Mouse (Mus musculus) megakaryocyte, embryonic 14.5 days (primary cell): ENCODE results near the gene Ccdc177. TPM values are rescaled to one million over a fixed set of nuclear protein-coding genes. Genes with fewer than 3 reads are reported as not detected.
"Not testable (repeated sequence)": the region's sequence is repeated elsewhere in the genome, so short reads cannot be mapped to it uniquely, and the experiment has no call there.

Experiments used
- H3K27me3 ChIP-seq: replicated peaks from 2 replicates; pipeline ENCODE3; 2012; ENCODE audit warnings: inconsistent platforms
- H3K36me3 ChIP-seq: replicated peaks from 2 replicates; pipeline ENCODE3; 2012; ENCODE audit warnings: low read length, inconsistent platforms, mixed read lengths
- H3K4me1 ChIP-seq: 2 replicates; pipeline ENCODE4 v1.6.1; 2012; ENCODE audit warnings: inconsistent platforms
- H3K4me3 ChIP-seq: replicated peaks from 2 replicates; pipeline ENCODE3; 2012; ENCODE audit warnings: moderate library complexity, mild to moderate bottlenecking, inconsistent platforms
- H3K9me3 ChIP-seq: 2 replicates; pipeline ENCODE4 v1.6.1; 2012; ENCODE audit warnings: inconsistent platforms
- FLI1 ChIP-seq: IDR thresholded peaks from 2 replicates; pipeline ENCODE4 v1.6.1; 2012; ENCODE audit warnings: low read length, inconsistent platforms, mixed read lengths
- GATA1 ChIP-seq: IDR thresholded peaks from 3 replicates; pipeline ENCODE4 v1.6.1; 2012; ENCODE audit warnings: mixed read lengths, low read length, inconsistent platforms, borderline replicate concordance
- polyA plus RNA-seq: library from polyadenylated mRNA; stranded (reverse); fragments of >175 nt; gene quantifications from 2 replicates; pipeline ENCODE4 v1.2.3, GENCODE M21; 2012; ENCODE audit warnings: low replicate concordance; ENCODE audit not compliant: insufficient read depth

Gene Ccdc177
- polyA plus RNA-seq, 1 experiment = not detected

DNA sequence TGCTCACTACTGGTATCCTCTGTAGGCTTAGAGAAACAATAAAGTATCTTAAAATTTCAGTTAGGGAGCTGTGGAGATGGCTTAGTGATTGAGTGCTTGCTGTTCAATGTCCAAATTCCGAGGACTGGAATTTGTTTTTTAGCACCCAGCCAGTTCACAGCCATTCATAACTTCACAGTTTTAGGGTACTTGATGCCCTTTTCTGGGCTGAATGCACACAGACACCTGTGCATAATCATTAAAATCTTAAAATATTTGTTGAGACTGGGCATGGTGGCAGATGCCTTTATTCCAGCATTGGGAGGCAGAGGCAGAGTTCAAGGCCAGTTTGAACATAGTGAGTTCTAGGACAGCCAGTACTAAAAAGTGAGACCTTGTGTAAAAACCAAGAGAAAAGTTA lies 33.0 kb upstream of the Ccdc177 start:
- no peak overlapping the region for H3K4me3 ChIP-seq
- H3K4me1 ChIP-seq = peaks cover 60% of the 10 kb centered on the region
- TF ChIP-seq FLI1 (no peak), GATA1 (no peak)
- H3K27me3 ChIP-seq = no peaks in the 10 kb centered on the region
- H3K9me3 ChIP-seq = no peaks in the 10 kb centered on the region
- peaks cover 31% of the 10 kb centered on the region for H3K36me3 ChIP-seq

DNA sequence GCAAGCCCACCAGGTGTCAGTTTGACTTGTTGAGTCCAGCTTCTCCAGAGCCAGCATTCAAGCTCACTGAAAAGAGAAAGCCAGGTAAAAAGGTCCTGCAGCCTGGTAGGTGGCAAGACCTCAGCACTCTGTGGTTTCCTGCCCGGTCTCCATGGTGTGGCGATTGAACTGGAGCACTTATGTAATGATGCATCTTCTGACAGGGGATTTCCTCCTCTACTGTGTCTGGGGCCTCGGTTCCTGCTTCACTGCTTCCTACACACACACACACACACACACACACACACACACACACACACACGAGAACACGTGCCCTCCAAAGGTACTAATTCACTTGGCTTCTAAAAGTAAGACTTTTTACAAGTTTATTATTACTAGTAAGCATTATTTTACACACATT lies 32.4 kb upstream of the Ccdc177 start:
- TF ChIP-seq GATA1 (no peak), FLI1 (no peak)
- Histone ChIP-seq H3K9me3 (no peaks in the 10 kb centered on the region), H3K27me3 (no peaks in the 10 kb centered on the region), H3K4me3 (peak overlapping the region; percentile 88), H3K4me1 (peaks cover 55% of the 10 kb centered on the region), H3K36me3 (peaks cover 29% of the 10 kb centered on the region)

DNA sequence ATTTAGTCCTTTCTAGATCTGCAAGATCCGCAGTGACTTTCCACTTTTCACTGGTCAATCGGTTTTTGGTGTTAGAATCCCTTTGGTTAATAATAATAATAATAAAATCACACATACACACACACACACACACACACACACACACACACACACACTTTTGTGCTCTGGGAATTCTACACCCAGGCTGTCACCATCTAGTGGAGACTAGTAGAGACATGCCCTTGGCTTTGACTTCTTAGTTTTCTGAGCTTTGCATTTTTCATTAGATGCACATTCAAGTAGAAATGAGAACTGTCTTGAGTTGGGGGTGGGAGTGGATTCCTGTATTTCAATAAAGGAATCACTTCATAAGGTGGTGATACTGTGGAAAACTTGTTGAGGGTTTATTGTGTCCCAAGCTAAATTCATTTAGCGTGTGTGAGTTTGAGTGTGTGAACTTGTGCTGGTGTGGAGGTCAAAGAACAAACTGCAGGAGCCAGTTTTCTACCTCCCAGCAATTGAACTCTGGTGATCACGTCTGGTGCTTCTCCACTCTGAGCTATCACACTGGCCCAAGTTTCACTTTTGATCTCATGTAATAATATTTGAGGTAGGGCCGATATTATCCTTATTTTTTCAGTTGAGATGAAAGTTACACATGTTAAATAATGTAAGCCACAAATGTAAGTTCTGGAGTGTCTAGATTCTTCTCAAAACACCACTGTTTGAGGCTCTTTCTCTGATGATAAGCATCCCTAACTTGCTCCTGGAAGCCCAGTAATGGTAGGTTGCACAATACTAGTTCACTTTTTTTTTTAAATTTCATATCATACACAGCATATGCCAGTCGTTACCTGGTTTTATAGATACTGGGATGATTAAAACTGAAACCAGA lies 31.3 kb upstream of the Ccdc177 start:
- Histone ChIP-seq H3K4me1 (peaks cover 56% of the 10 kb centered on the region), H3K36me3 (peaks cover 22% of the 10 kb centered on the region), H3K27me3 (no peaks in the 10 kb centered on the region), H3K4me3 (peak overlapping the region; percentile 98), H3K9me3 (no peaks in the 10 kb centered on the region)
- TF ChIP-seq FLI1 (no peak), GATA1 (no peak)

DNA sequence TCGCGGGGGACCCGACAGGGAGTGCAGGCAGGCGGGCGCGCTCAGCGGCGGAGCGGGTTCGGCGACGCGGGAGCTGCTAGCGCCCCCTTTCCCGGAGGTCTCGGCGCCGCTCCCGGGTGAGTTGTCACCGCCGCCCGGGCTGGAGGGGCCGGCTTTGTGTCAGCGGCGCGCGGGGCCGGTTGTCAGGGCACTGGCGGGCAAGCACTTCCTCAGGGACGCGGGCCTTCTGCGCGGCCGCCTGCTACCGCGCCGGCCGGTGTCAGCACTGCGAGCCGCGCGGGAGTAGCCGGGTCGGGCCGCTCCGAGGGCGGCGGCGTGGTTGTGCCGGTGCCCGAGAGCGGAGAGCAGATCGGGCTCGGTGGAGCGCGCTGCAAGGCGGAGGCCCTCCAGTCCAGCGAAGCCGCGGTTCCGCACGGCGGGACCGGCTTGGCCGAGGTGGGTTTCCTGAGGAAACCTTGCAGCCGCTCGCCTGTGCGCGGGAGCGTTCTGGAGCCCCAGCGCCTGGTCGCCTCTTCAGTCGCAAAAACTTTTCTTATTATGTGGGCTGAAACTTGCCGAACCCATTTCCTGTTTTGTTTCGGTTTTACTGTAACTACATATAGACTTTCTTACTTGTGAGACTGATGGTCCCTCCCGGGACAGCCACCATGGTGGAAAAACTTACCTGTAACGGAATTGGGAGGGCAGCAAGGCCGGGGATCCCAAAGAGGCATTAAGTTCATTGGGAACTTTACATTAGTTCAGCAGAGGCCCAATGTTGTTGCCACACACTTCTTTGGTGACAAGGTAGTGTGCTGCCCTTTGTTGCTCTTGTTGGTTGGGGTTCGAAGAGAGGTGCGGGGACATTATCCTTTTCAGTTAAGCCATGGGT lies 30.4 kb upstream of the Ccdc177 start:
- Histone ChIP-seq H3K9me3 (no peaks in the 10 kb centered on the region), H3K4me1 (peaks cover 57% of the 10 kb centered on the region), H3K27me3 (no peaks in the 10 kb centered on the region), H3K36me3 (peaks cover 19% of the 10 kb centered on the region), H3K4me3 (peak overlapping the region; percentile 98)
- TF ChIP-seq GATA1 (no peak), FLI1 (no peak)

DNA sequence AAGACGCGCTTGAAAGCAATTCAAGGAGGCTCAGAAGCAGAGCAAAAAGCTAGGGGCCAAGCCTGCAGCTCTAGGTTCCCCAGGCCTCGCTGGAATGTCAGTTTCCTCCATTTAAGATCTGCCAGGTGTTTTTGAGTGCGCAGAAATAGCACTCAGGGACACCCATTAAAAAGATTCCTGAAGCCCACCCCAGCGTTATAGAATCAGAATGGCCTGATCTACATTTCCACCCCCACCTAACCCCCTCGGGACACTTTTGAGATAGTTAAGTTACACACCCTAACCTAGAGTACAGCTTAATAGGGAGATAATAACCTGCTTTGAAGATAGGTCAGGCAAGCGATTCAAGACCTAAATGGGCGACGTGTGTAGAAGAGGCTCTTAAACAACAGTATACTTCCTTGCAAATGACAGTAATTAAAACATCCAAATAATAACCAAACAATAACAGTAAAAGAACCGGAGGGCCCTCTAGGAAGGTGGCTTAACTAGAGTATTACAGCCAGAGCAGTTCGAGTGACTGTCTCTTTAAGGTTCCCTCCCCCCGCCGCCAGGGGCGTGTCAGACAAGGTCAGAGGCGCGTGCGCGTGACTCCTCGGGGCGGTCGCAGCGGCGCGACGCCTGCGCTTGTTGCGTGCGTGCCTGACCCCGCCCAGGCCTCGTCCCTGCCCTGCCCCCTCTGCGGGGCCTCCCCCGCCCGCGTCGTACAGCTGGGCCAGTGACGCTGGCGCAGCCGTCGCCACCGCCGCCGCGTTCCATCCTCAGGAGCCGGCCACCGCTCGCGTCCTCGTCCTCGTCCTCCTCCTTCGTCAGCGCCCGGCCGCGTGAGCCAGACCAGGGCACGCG lies 29.6 kb upstream of the Ccdc177 start, which contains the start of gene Susd6:
TSS of gene Susd6 (plus strand) at position 662 of the 846 bp plus-strand sequence.
- Histone ChIP-seq H3K4me1 (peaks cover 57% of the 10 kb centered on the region), H3K27me3 (no peaks in the 10 kb centered on the region), H3K9me3 (no peaks in the 10 kb centered on the region), H3K36me3 (peaks cover 16% of the 10 kb centered on the region), H3K4me3 (peak within 1 kb of the TSS; percentile 98)
- no peak for TF ChIP-seq GATA1
- no peak for TF ChIP-seq FLI1

DNA sequence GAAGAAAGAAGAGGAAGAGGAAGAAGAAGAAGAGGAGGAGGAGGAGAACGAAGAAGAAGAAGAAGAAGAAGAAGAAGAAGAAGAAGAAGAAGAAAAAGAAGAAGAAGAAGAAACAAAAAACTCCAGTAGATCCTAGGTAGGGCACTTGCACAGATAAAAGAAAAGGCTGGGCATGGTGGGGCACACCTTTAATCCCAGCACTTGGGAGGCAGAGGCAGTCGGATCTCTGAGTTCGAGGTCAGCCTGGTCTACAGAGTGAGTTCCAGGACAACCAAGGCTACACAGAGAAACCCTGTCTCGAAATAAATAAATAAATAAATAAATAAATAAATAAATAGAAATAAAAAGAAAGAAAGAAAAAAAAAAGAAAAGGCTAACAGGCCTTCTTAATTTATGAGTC lies 28.8 kb upstream of the Ccdc177 start:
- H3K4me1 ChIP-seq = peaks cover 56% of the 10 kb centered on the region
- H3K27me3 ChIP-seq, H3K4me3 ChIP-seq, H3K36me3 ChIP-seq, H3K9me3 ChIP-seq: not testable (repeated sequence)

DNA sequence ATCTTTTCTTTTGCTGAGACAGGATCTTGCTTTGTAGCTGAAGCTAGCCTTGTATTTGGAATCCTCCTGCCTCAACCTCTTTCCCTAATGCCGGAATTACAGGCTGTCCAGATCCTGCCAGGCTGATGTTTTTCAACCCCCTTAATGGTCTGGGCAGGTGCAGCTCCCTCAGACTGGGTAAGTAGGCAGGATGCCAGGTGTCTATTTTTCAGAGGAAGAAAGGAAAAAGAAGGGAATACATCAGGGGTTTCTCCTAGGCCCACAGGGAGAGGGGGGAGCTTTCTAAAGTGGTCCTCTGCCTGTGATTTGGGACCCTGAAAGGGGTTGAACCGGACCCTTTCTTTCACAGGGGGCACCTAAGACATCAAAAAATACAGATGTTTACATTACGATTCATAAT lies 27.7 kb upstream of the Ccdc177 start:
- Histone ChIP-seq H3K36me3 (peaks cover 3% of the 10 kb centered on the region), H3K9me3 (no peaks in the 10 kb centered on the region), H3K4me3 (no peak overlapping the region), H3K27me3 (no peaks in the 10 kb centered on the region), H3K4me1 (peaks cover 56% of the 10 kb centered on the region)
- TF ChIP-seq GATA1 = no peak

DNA sequence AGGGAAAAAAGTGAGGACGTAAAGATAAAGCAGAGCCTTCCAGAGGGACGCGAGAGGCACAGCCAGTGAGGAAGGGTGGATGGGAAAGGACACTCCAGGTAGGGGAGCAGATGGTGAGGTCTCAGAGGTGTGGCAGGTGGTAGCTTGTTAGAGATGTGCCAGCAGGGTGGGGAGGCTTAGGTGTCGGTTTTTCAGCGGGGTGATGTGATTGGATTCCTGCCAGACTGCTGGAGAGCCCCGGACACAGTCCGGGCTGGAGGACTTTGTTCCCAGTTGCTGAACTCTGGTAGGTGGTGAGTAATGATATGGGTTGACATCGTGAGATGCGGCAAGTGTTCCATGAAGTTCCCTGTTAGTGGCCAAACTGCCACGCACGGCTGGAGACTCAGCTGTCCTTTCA lies 27.1 kb upstream of the Ccdc177 start:
- Histone ChIP-seq H3K9me3 (no peaks in the 10 kb centered on the region), H3K36me3 (no peaks in the 10 kb centered on the region), H3K4me1 (peaks cover 55% of the 10 kb centered on the region), H3K27me3 (no peaks in the 10 kb centered on the region), H3K4me3 (no peak overlapping the region)
- TF ChIP-seq GATA1 (no peak), FLI1 (no peak)

DNA sequence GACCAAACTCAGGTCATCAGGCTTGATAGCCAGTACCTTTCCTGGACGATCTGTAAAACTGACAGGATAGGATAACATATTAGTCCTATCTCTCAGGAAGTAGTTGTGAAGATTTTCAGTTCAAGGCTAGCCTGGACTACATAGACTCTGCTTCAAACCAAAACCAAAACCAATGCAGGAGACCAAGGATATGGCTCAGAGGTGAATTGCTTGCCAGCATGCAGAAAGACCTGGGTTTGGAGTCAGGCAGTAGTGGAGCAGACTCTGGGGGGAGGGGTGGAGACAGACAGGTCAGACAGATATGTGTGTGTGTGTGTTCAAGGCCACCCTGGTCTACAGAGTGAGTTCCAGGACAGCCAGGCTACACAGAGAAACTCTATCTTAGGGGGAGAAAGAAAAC lies 26.1 kb upstream of the Ccdc177 start:
- no peaks in the 10 kb centered on the region for H3K9me3 ChIP-seq
- TF ChIP-seq GATA1 = no peak
- no peak for TF ChIP-seq FLI1
- peaks cover 52% of the 10 kb centered on the region for H3K4me1 ChIP-seq
- no peaks in the 10 kb centered on the region for H3K27me3 ChIP-seq
- no peaks in the 10 kb centered on the region for H3K36me3 ChIP-seq
- no peak overlapping the region for H3K4me3 ChIP-seq

DNA sequence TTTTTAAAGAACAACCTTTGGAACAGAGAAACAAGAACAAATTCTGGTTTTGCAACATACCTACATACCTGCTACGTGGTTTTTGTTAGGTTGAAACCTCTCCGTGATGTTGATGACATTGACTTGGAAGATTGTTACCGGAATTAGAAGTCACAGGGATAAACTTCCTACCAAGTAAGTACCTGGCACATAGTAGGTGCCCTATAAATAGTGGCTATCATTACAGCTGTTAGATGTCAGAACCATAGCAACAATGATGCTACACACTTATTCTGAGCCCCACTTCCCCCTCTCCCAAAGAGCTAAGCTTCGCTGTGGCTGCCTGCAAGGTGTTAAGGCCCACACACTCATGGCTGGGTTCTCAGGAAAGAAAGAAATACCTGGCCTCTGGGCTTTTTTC lies 25.1 kb upstream of the Ccdc177 start:
- no peak for TF ChIP-seq GATA1
- TF ChIP-seq FLI1 = no peak
- H3K4me1 ChIP-seq = peaks cover 52% of the 10 kb centered on the region
- H3K4me3 ChIP-seq = no peak overlapping the region
- no peaks in the 10 kb centered on the region for H3K36me3 ChIP-seq
- H3K27me3 ChIP-seq = no peaks in the 10 kb centered on the region
- H3K9me3 ChIP-seq = no peaks in the 10 kb centered on the region
